Mouse (Mus musculus) embryonic facial prominence, embryonic 11.5 days (tissue): ENCODE results near the gene Gm11146. TPM values are rescaled to one million over a fixed set of nuclear protein-coding genes. Genes with fewer than 3 reads are reported as not detected.

ENCODE experiments used
- ATAC-seq: fragments of 200-750 bp; cut with Nextera tagmentation; replicated peaks from 2 replicates; pipeline ENCODE4 v1.8.0; 2017; ENCODE audit warnings: low read depth; ENCODE audit not compliant: insufficient number of reproducible peaks, low FRiP score, low TSS enrichment
- DNase-seq: peaks from one replicate; pipeline ENCODE4 v3.0.0-alpha.2; 2015; ENCODE audit warnings: low spot score
- H3K27ac ChIP-seq: fragments of 300-500 bp; sonication (generic); replicated peaks from 2 replicates; pipeline ENCODE4 v1.5.1; 2014; ENCODE audit warnings: mild to moderate bottlenecking, low read depth, low read length, control low read depth
- H3K27me3 ChIP-seq: fragments of 300-500 bp; sonication (generic); 2 replicates; pipeline ENCODE4 v1.6.1; 2014; ENCODE audit warnings: mild to moderate bottlenecking, low read length, moderate library complexity, mixed read lengths; ENCODE audit not compliant: control insufficient read depth, insufficient read depth
- H3K36me3 ChIP-seq: fragments of 300-500 bp; sonication (generic); replicated peaks from 2 replicates; pipeline ENCODE4 v1.6.1; 2014; ENCODE audit warnings: low read depth, mild to moderate bottlenecking, low read length, moderate library complexity, mixed read lengths; ENCODE audit not compliant: control insufficient read depth, insufficient read depth
- H3K4me1 ChIP-seq: fragments of 300-500 bp; sonication (generic); 2 replicates; pipeline ENCODE4 v1.6.1; 2014; ENCODE audit warnings: low read length, mixed read lengths; ENCODE audit not compliant: control insufficient read depth, insufficient read depth
- H3K4me2 ChIP-seq: fragments of 300-500 bp; sonication (generic); 2 replicates; pipeline ENCODE4 v1.6.1; 2014; ENCODE audit warnings: low read depth, mild to moderate bottlenecking, control low read depth, low read length, moderate library complexity
- H3K4me3 ChIP-seq: fragments of 300-500 bp; sonication (generic); 2 replicates; pipeline ENCODE4 v1.5.1; 2014; ENCODE audit warnings: low read depth, low read length, control low read depth
- H3K9ac ChIP-seq: fragments of 300-500 bp; sonication (generic); replicated peaks from 2 replicates; pipeline ENCODE4 v1.6.1; 2014; ENCODE audit warnings: mild to moderate bottlenecking, control low read depth, low read length
- H3K9me3 ChIP-seq: fragments of 300-500 bp; sonication (generic); replicated peaks from 2 replicates; pipeline ENCODE4 v1.6.1; 2016; ENCODE audit warnings: mild to moderate bottlenecking, low read length, inconsistent platforms, mixed read lengths; ENCODE audit not compliant: control insufficient read depth
- WGBS: fragments of 180-500 bp; shearing (Covaris S2); extraction: QIAGEN DNeasy Blood & Tissue Kit; methylation state at CpG from one replicate; pipeline ENCODE4 v1.1.7; 2014; 5-methylcytosine and 5-hydroxymethylcytosine counted together
- polyA plus RNA-seq: library from polyadenylated mRNA; unstranded; fragments of >200 nt; fragmentation: Nextera tagmentation; extraction: Ambion mirVana; gene quantifications from 2 replicates; pipeline ENCODE4 v1.2.1, GENCODE M21; 2014

Gm11146 gene
- polyA plus RNA-seq, 1 experiment from 2014 or later, result not detected

- H3K9me3 ChIP-seq, result no peaks in the 10 kb centered on the region
- H3K27ac ChIP-seq, result no peak overlapping the region
- 81% methylated on average over 14 of the region's 14 CpGs for WGBS
- H3K27me3 ChIP-seq, result no peaks in the 10 kb centered on the region
- no peak overlapping the region; the same call in 1 of the 2 replicates for H3K4me2 ChIP-seq
- ATAC-seq, result no peak
- no peak overlapping the region for H3K4me3 ChIP-seq
- no peaks in the 10 kb centered on the region; the same call in 1 of the 2 replicates for H3K4me1 ChIP-seq
- H3K36me3 ChIP-seq, result no peaks in the 10 kb centered on the region
- H3K9ac ChIP-seq, result no peak overlapping the region
- no peak for DNase-seq
These were observed 41.4 kb upstream of the Gm11146 start for GRCm38 (mm10) chr16:77643036-77643870.

GRCm38 (mm10) chr16:77636497-77636896 lies 34.6 kb upstream of the Gm11146 start:
- Histone ChIP-seq H3K27ac (peak overlapping the region; percentile 81), H3K4me2 (no peak overlapping the region), H3K9me3 (no peaks in the 10 kb centered on the region)

GRCm38 (mm10) chr16:77632315-77632881 lies 30.5 kb upstream of the Gm11146 start:
- Histone ChIP-seq H3K9me3 (no peaks in the 10 kb centered on the region), H3K4me2 (no peak overlapping the region), H3K27me3 (no peaks in the 10 kb centered on the region), H3K36me3 (no peaks in the 10 kb centered on the region), H3K4me1 (no peaks in the 10 kb centered on the region), H3K27ac (no peak overlapping the region), H3K9ac (no peak overlapping the region), H3K4me3 (no peak overlapping the region)
- WGBS, result 84% methylated on average over 6 of the region's 6 CpGs
- ATAC-seq (no peak), DNase-seq (no peak)

More at GRCm38 (mm10) chr16:77636497-77636896, 34.6 kb upstream of the Gm11146 start:
- Histone ChIP-seq H3K36me3 (no peaks in the 10 kb centered on the region), H3K27me3 (no peaks in the 10 kb centered on the region), H3K4me1 (no peaks in the 10 kb centered on the region), H3K4me3 (no peak overlapping the region), H3K9ac (no peak overlapping the region)
- WGBS, result 15% methylated on average over 6 of the region's 6 CpGs
- ATAC-seq, result 0 out of 2 replicates have a peak, but pooled peaks have one; percentile 67
- DNase-seq, result peak; percentile 89

- H3K9ac ChIP-seq, result no peak overlapping the region
- DNase-seq, result no peak
- H3K27ac ChIP-seq, result no peak overlapping the region
- ATAC-seq, result no peak
- no peaks in the 10 kb centered on the region for H3K9me3 ChIP-seq
- WGBS, result 81% methylated on average over 5 of the region's 5 CpGs
- H3K27me3 ChIP-seq, result no peaks in the 10 kb centered on the region
- no peaks in the 10 kb centered on the region for H3K4me1 ChIP-seq
- H3K4me3 ChIP-seq, result no peak overlapping the region
- no peaks in the 10 kb centered on the region for H3K36me3 ChIP-seq
- H3K4me2 ChIP-seq, result no peak overlapping the region
These were observed 20.8 kb upstream of the Gm11146 start for GRCm38 (mm10) chr16:77622681-77623080.

GRCm38 (mm10) chr16:77602581-77602980 lies 687 bp upstream of the Gm11146 start:
- no peak overlapping the region for H3K4me3 ChIP-seq
- no peaks in the 10 kb centered on the region for H3K4me1 ChIP-seq
- H3K36me3 ChIP-seq, result no peaks in the 10 kb centered on the region
- no peak overlapping the region for H3K9ac ChIP-seq
- no peaks in the 10 kb centered on the region for H3K9me3 ChIP-seq
- no peak overlapping the region for H3K27ac ChIP-seq
- H3K4me2 ChIP-seq, result no peak overlapping the region
- DNase-seq (no peak), ATAC-seq (no peak)
- no peaks in the 10 kb centered on the region for H3K27me3 ChIP-seq
- WGBS, result 83% methylated on average over 2 of the region's 2 CpGs

GRCm38 (mm10) chr16:77598787-77599186 lies 3.1 kb downstream of the Gm11146 start:
- no peak overlapping the region for H3K4me2 ChIP-seq
- no peak overlapping the region for H3K9ac ChIP-seq
- no peaks in the 10 kb centered on the region; the same call in 1 of the 2 replicates for H3K4me1 ChIP-seq
- H3K27me3 ChIP-seq, result no peaks in the 10 kb centered on the region
- no peaks in the 10 kb centered on the region for H3K36me3 ChIP-seq
- no peak overlapping the region for H3K4me3 ChIP-seq
- no peaks in the 10 kb centered on the region for H3K9me3 ChIP-seq
- no peak for ATAC-seq
- H3K27ac ChIP-seq, result no peak overlapping the region
- no peak for DNase-seq
- 88% methylated on average over 8 of the region's 8 CpGs for WGBS

GRCm38 (mm10) chr16:77596556-77596955 lies 5.3 kb downstream of the Gm11146 start:
- no peak overlapping the region for H3K27ac ChIP-seq
- no peak for DNase-seq
- H3K36me3 ChIP-seq, result no peaks in the 10 kb centered on the region

GRCm38 (mm10) chr16:77595661-77596060 lies 6.2 kb downstream of the Gm11146 start:
- DNase-seq, result no peak
- no peaks in the 10 kb centered on the region for H3K27me3 ChIP-seq
- H3K4me3 ChIP-seq, result no peak overlapping the region
- H3K9ac ChIP-seq, result no peak overlapping the region
- no peak overlapping the region for H3K4me2 ChIP-seq
- H3K27ac ChIP-seq, result no peak overlapping the region
- H3K9me3 ChIP-seq, result no peaks in the 10 kb centered on the region
- H3K4me1 ChIP-seq, result no peaks in the 10 kb centered on the region; the same call in 1 of the 2 replicates
- ATAC-seq, result no peak
- WGBS, result 73% methylated on average over 7 of the region's 7 CpGs
- H3K36me3 ChIP-seq, result no peaks in the 10 kb centered on the region

More at GRCm38 (mm10) chr16:77596556-77596955, 5.3 kb downstream of the Gm11146 start:
- no peak for ATAC-seq
- Histone ChIP-seq H3K4me3 (no peak overlapping the region), H3K27me3 (no peaks in the 10 kb centered on the region), H3K9me3 (no peaks in the 10 kb centered on the region), H3K4me1 (no peaks in the 10 kb centered on the region; the same call in 1 of the 2 replicates), H3K9ac (no peak overlapping the region), H3K4me2 (no peak overlapping the region)
- WGBS, result 87% methylated on average over 5 of the region's 5 CpGs
